Mouse (Mus musculus): Measurements from ENCODE around the gene Fibcd1.

The Fibcd1 gene

GRCm38 (mm10) chr2:31776479-31776878 is 69.3 kb downstream of the Fibcd1 start:
- DNase-seq (ENCODE audit: extremely low read depth, insufficient read length, low spot score), result no peak

- DNase-seq (ENCODE audit: extremely low read depth, insufficient read length, low spot score), result peak; percentile 75
Measured at GRCm38 (mm10) chr2:31770781-31771441, 74.9 kb downstream of the Fibcd1 start.

- DNase-seq (ENCODE audit: extremely low read depth, insufficient read length, low spot score), result peak; percentile 59
Measured at GRCm38 (mm10) chr2:31769631-31770111, 76.1 kb downstream of the Fibcd1 start.

- DNase-seq (ENCODE audit: extremely low read depth, insufficient read length, low spot score), result no peak
Measured at GRCm38 (mm10) chr2:31769115-31769514, 76.7 kb downstream of the Fibcd1 start.

- no peak for DNase-seq (ENCODE audit: extremely low read depth, insufficient read length, low spot score)
Measured at GRCm38 (mm10) chr2:31767815-31768214, 78.0 kb downstream of the Fibcd1 start.

GRCm38 (mm10) chr2:31767104-31767503 is 78.7 kb downstream of the Fibcd1 start:
- DNase-seq (ENCODE audit: extremely low read depth, insufficient read length, low spot score), result no peak

All from 3134 (cell line).